In the genomic region with DNA sequence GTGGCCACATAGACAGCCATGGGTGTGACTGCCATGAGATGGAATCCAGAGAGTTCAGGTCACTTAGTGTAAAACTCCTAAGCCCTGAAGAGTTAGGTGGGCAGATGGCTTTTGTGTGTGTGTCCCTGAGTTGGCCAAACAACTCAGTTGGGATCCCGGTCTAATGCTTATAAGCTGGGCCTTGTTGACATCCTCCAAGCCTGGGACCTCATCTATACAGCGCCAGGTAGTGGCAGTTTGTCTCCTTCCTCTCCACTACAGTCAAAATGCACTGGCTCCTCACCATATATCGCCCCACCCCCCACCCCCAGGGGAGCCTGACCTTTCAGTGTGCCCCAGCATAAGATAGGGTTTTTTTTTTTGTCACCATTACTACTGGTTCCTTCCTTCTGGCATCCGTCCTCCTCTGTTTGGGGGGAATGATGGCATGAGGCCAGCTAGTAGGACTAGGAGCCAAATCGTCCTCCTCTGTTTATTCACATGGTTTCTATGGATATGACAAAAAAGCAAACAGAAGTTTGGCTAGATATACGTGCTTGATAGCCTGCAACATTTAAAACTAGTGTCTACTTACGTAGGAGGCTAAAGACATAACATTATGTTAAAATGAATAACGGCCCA, we compare ENCODE assay signal across 10 mouse cellular contexts. TPM values are rescaled to one million over a fixed set of nuclear protein-coding genes. Genes with fewer than 3 reads are reported as not detected.
DNase-seq lines count a peak whose midpoint lies in the region; ATAC-seq and TF ChIP-seq lines count a peak whose summit lies in the region.
"Had no signal": no experiment of that assay in that cellular context is flagged by ENCODE, and none has a peak within 500 bp of the region (broad histone marks: within the 10 kb centered on the region; RNA-seq: fewer than 3 reads in every experiment).

No protein-coding gene starts in this region.

- H3K4me3 ChIP-seq in embryonic fibroblast, embryonic 13.5 days (ENCODE audit: insufficient read depth, low read length) = no peak overlapping the region

- DNase-seq in left cerebral cortex, adult 18-20 months (ENCODE audit: low spot score in 2 of 2) = peak; percentile 20 to 25
- no peak for DNase-seq in left cerebral cortex, adult 11 months (ENCODE audit: low spot score)
- DNase-seq in kidney, postnatal 14 days = peak; percentile 59
- peak; percentile 76 to 79 for DNase-seq in right cerebral cortex, postnatal 10 days (ENCODE audit: low spot score in 2 of 2)
- no peak for DNase-seq in spleen, postnatal 4 days (ENCODE audit: low spot score in 2 of 2)
- DNase-seq: thymus, postnatal 14 days had no signal

- H3K4me1 ChIP-seq in embryonic fibroblast, embryonic 13.5 days (ENCODE audit: control insufficient read depth, insufficient read depth, low read length) = peaks cover 33% of the 10 kb centered on the region

- TF ChIP-seq POLR2A in embryonic fibroblast, embryonic 13.5 days (IDR thresholded peaks at IDR 0.05; ENCODE audit: low read depth, low read length) = no peak

- ATAC-seq in granulocyte monocyte progenitor cell, adult 5-6 weeks (replicated peaks; ENCODE audit: poor library complexity, severe bottlenecking) = no peak

- H3K27ac ChIP-seq in embryonic fibroblast, embryonic 13.5 days (ENCODE audit: insufficient read depth, low read length) = peak overlapping the region; percentile 83; the same call in 1 of the 2 replicates

- no peak for TF ChIP-seq CTCF in embryonic fibroblast, embryonic 13.5 days (IDR thresholded peaks at IDR 0.05; ENCODE audit: borderline replicate concordance, insufficient read depth, low read length)

RNA-seq across cellular contexts. Expression of gene Scgb1a1, which starts 18.0 kb away (rescaled TPM):
- not detected for total RNA-seq in left cerebral cortex, adult 18-20 months (2021)
- not detected in 2 replicates for polyA plus RNA-seq in embryonic fibroblast, embryonic 13.5 days (2011; ENCODE audit: insufficient read length, low read depth, missing spikeins)
- total RNA-seq in granulocyte monocyte progenitor cell, adult 5-6 weeks (2014; fragmentation: Nextera tagmentation) = not detected in 2 replicates
- total RNA-seq in granulocyte monocyte progenitor cell, adult 5-6 weeks (2017) = not detected in 2 replicates
- total RNA-seq: layer of hippocampus, adult 18-20 months; monocyte, adult 5-6 weeks had no signal

Comparison
In these comparisons a context has a peak if more than half of its experiments do, and no peak if none do; other contexts are left out.
1. DNase-seq: peak in left cerebral cortex, adult 18-20 months (2 of 2), kidney, postnatal 14 days (single experiment) and right cerebral cortex, postnatal 10 days (2 of 2); none in left cerebral cortex, adult 11 months (single experiment) and spleen, postnatal 4 days (0 of 2).